Mouse (Mus musculus) liver, adult 2 months (tissue): Measurements from ENCODE around the gene Gpsm2.

ENCODE experiments used
- CTCF ChIP-seq: fragments of 200-500 bp; IDR thresholded peaks from 2 replicates; pipeline ENCODE4 v1.5.1; 2011; ENCODE audit warnings: low read depth, low read length, control low read depth
- POLR2A ChIP-seq: fragments of 200-500 bp; IDR thresholded peaks from 2 replicates; pipeline ENCODE4 v1.6.1; 2011; ENCODE audit warnings: low read length, control low read depth; ENCODE audit not compliant: insufficient read depth; ENCODE audit errors: extremely low read depth

DNA sequence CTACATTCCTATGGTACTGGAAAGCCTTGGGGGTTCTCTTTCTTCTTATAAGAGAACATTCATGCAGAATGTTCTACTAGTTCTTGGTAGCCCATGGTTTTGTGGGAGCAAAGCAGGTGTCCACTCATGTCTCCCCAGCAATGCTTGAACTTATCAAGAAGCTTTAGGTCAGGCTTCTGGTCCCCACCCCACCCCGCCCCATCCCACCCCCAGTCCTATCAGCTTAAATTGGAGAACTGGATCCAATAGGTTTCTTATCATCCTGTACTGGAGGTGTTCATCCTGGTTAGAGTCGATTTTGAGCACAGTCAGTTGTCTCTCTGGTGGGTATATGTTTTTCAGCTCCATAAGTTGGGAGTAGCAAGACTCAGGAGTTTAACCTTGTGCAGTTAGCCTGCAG is 33.4 kb upstream of the Gpsm2 start:
- TF ChIP-seq CTCF (no peak), POLR2A (no peak)
